ENCODE assay signal across 22 mouse cellular contexts in genomic region chr4:150040003-150040581, GRCm38 (mm10).
"Had no signal": no experiment of that assay in that cellular context is flagged by ENCODE, and none has a peak within 500 bp of the region (broad histone marks: within the 10 kb centered on the region; RNA-seq: fewer than 3 reads in every experiment).

No protein-coding gene starts in this region.

- H3K27ac ChIP-seq: kidney, postnatal 0 days; layer of hippocampus, adult 2 months; left cerebral cortex, adult 2 months; limb, embryonic 12.5 days; limb, embryonic 15.5 days; liver, embryonic 15.5 days; stomach, postnatal 0 days had no signal

- H3K4me1 ChIP-seq: liver, embryonic 15.5 days had no signal

- DNase-seq: kidney, adult 2 months; kidney, postnatal 25 days; layer of hippocampus, adult 9-11 months; layer of hippocampus, postnatal 36 days; left cerebral cortex, postnatal 4 days; lung, adult 2 months; lung, postnatal 14 days; lung, postnatal 4 days; midbrain, embryonic 14.5 days; right cerebral cortex, adult 18-20 months; right cerebral cortex, postnatal 14 days; right cerebral cortex, postnatal 4 days; thymus, adult 18-20 months had no signal

- H3K4me3 ChIP-seq: layer of hippocampus, adult 2 months; left cerebral cortex, adult 2 months; limb, embryonic 12.5 days; limb, embryonic 15.5 days; liver, embryonic 15.5 days had no signal

- H3K9me3 ChIP-seq: limb, embryonic 12.5 days; limb, embryonic 15.5 days; liver, embryonic 15.5 days had no signal

- H3K4me2 ChIP-seq: limb, embryonic 12.5 days; limb, embryonic 15.5 days; liver, embryonic 11.5 days; liver, embryonic 15.5 days; midbrain, embryonic 11.5 days had no signal

- H3K9ac ChIP-seq: limb, embryonic 12.5 days; limb, embryonic 15.5 days; liver, embryonic 15.5 days had no signal

- H3K36me3 ChIP-seq: limb, embryonic 12.5 days; limb, embryonic 15.5 days; liver, embryonic 15.5 days had no signal
